Mouse (Mus musculus) hindbrain, embryonic 16.5 days (tissue): ENCODE data around the gene Ppp1r1b. TPM values are rescaled to one million over a fixed set of nuclear protein-coding genes. Genes with fewer than 3 reads are reported as not detected.

ENCODE experiments used
- ATAC-seq: fragments of 200-750 bp; cut with Nextera tagmentation; 2 replicates; pipeline ENCODE4 v1.8.0; 2017; ENCODE audit warnings: moderate TSS enrichment, moderate library complexity
- H3K27ac ChIP-seq: fragments of 300-500 bp; sonication (generic); 2 replicates; pipeline ENCODE4 v1.5.1; 2014; ENCODE audit warnings: low read depth, mild to moderate bottlenecking, control low read depth, low read length, moderate library complexity
- H3K27me3 ChIP-seq: fragments of 300-500 bp; sonication (generic); replicated peaks from 2 replicates; pipeline ENCODE4 v1.6.1; 2014; ENCODE audit warnings: low read length; ENCODE audit not compliant: control insufficient read depth, insufficient read depth
- H3K36me3 ChIP-seq: fragments of 300-500 bp; sonication (generic); 2 replicates; pipeline ENCODE4 v1.6.1; 2014; ENCODE audit warnings: mild to moderate bottlenecking, low read length, moderate library complexity, mixed read lengths; ENCODE audit not compliant: control insufficient read depth, insufficient read depth
- H3K4me1 ChIP-seq: fragments of 300-500 bp; sonication (generic); 2 replicates; pipeline ENCODE4 v1.6.1; 2014; ENCODE audit warnings: low read depth, low read length; ENCODE audit not compliant: control insufficient read depth, insufficient read depth
- H3K4me2 ChIP-seq: fragments of 300-500 bp; sonication (generic); 2 replicates; pipeline ENCODE4 v1.6.1; 2014; ENCODE audit warnings: mild to moderate bottlenecking, low read length, control low read depth, moderate library complexity
- H3K4me3 ChIP-seq: fragments of 300-500 bp; sonication (generic); 2 replicates; pipeline ENCODE4 v1.5.1; 2014; ENCODE audit warnings: mild to moderate bottlenecking, low read length, control low read depth, moderate library complexity
- H3K9ac ChIP-seq: fragments of 300-500 bp; sonication (generic); 2 replicates; pipeline ENCODE4 v1.6.1; 2014; ENCODE audit warnings: low read depth, mild to moderate bottlenecking, control low read depth, low read length, moderate library complexity
- H3K9me3 ChIP-seq: fragments of 300-500 bp; sonication (generic); 2 replicates; pipeline ENCODE4 v1.6.1; 2014; ENCODE audit warnings: mild to moderate bottlenecking, low read length, moderate library complexity; ENCODE audit not compliant: control insufficient read depth
- WGBS: fragments of 180-500 bp; shearing (Covaris S2); extraction: QIAGEN DNeasy Blood & Tissue Kit; methylation state at CpG from one replicate; pipeline ENCODE4 v1.1.7; 2014; 5-methylcytosine and 5-hydroxymethylcytosine counted together
- polyA plus RNA-seq: library from polyadenylated mRNA; unstranded; fragments of >200 nt; fragmentation: Nextera tagmentation; extraction: Ambion mirVana; gene quantifications from 2 replicates; pipeline ENCODE4 v1.2.1, GENCODE M21; 2015

Ppp1r1b gene
- polyA plus RNA-seq, 1 experiment from 2014 or later, result 9.3 TPM

DNA sequence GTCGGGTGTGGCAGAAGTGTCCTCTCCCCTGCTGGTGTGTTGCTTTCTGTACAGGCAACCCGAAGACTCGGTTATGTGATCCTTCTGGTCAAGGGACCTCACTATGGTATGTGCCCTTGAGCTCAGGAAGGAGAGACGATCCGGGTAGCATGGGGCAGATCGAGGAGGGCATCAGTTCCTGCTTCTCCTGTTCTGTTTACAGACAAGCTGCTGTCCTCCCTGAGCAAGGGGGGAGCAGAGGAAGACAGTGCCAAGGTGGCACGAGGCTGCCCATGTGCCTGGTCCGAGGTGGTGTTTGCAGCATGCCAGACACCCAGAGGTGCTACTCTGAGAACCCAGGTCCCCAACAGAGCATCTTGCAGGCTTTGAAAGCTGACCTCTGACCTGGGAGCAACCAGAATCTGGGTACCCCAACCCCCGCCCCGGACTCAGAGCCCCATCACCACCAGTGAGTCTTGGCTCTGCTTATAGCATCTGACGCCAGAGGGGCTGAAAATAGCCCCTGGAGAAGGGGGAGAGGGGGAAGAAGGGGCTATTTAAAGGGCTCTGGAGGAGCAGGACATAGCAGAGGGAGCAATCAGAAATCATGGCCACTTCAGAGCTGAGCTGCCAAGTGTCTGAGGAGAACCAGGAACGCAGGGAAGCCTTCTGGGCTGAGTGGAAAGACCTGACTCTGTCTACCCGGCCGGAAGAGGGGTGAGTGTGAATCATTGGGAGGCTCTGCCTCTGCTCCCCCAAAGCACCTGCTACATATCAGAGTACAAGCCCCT is 35.2 kb downstream of the Ppp1r1b start, which contains the start of gene Tcap:
TSS of gene Tcap (plus strand) at position 551 of the 770 bp plus-strand sequence.
- H3K36me3 ChIP-seq, result peaks cover 8% of the 10 kb centered on the region; the same call in 1 of the 2 replicates
- no peaks in the 10 kb centered on the region for H3K4me1 ChIP-seq
- peaks cover 15% of the 10 kb centered on the region; the same call in 1 of the 2 replicates for H3K27me3 ChIP-seq
- 72% methylated on average over 14 of the region's 14 CpGs for WGBS
- ATAC-seq, result no peak
- no peak within 1 kb of the TSS for H3K4me3 ChIP-seq
- no peak within 1 kb of the TSS for H3K27ac ChIP-seq
- no peaks in the 10 kb centered on the region for H3K9me3 ChIP-seq
- H3K9ac ChIP-seq, result no peak within 1 kb of the TSS
- no peak within 1 kb of the TSS for H3K4me2 ChIP-seq

DNA sequence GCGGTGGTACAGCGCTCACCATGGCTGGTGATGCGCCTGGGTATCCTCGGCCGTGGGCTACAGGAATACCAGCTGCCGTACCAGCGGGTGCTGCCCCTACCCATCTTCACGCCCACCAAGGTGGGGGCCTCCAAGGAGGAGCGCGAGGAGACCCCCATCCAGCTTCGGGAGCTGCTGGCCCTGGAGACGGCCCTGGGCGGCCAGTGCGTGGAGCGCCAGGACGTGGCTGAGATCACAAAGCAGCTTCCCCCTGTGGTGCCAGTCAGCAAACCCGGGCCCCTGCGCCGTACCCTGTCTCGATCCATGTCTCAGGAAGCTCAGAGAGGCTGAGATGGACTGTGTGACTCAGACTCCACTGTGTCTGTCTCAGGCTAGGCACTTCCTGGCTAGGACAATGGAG is 36.0 kb downstream of the Ppp1r1b start:
- Histone ChIP-seq H3K9ac (no peak overlapping the region), H3K4me3 (no peak overlapping the region), H3K4me1 (no peaks in the 10 kb centered on the region), H3K27me3 (peaks cover 15% of the 10 kb centered on the region; the same call in 1 of the 2 replicates), H3K9me3 (no peaks in the 10 kb centered on the region), H3K4me2 (no peak overlapping the region), H3K36me3 (peaks cover 8% of the 10 kb centered on the region; the same call in 1 of the 2 replicates), H3K27ac (no peak overlapping the region)
- no peak for ATAC-seq
- WGBS, result 72% methylated on average over 18 of the region's 20 CpGs

DNA sequence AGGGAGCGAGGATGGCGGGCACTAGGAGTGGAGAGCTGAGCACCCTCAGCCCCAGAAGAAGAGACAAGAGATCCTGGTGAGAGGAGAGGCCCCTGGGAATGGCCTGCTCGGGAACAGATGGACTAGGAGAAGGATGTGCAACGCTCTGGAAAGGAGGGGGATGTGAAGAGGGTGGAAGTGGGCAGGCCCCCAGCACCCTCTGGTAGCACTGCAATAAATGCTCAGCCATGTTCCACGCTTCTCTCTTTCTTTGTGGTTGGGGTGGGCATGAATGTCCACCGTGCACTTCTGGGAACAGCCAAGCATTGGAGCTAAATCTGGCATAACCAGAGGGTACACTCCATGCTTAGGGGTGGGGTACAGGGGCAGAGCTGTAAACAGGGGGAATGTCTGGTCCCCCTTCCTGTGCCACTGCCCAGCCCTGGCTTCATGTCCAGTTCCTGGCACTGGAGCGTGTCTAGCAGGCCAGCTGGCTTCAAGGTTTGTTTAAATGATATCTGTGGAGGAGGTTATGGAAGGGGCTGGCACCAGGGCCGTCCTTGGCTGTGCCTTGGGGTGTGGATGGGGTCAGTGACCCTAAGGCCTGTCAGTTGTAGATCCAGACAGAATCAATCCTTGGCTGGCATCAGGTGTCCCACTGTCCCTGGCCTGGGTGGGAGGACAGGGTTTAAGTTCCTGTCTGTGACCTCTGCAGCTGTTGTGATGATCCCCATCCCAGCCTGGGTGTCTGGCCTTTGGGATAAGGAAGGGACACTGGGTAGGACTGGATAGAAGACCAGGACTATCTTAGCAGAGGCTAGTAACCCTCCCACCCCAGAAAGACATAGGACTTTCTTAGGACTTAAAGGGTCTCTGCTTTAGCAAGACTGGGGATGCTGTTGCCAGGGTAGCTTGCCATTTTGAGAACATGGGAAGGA is 36.8 kb downstream of the Ppp1r1b start:
- peaks cover 4% of the 10 kb centered on the region; the same call in 1 of the 2 replicates for H3K36me3 ChIP-seq
- H3K4me3 ChIP-seq, result no peak overlapping the region
- 60% methylated on average over 8 of the region's 8 CpGs for WGBS
- H3K27ac ChIP-seq, result no peak overlapping the region
- no peaks in the 10 kb centered on the region for H3K9me3 ChIP-seq
- ATAC-seq, result no peak
- no peak overlapping the region for H3K4me2 ChIP-seq
- H3K9ac ChIP-seq, result no peak overlapping the region
- no peaks in the 10 kb centered on the region for H3K4me1 ChIP-seq
- peaks cover 15% of the 10 kb centered on the region for H3K27me3 ChIP-seq

DNA sequence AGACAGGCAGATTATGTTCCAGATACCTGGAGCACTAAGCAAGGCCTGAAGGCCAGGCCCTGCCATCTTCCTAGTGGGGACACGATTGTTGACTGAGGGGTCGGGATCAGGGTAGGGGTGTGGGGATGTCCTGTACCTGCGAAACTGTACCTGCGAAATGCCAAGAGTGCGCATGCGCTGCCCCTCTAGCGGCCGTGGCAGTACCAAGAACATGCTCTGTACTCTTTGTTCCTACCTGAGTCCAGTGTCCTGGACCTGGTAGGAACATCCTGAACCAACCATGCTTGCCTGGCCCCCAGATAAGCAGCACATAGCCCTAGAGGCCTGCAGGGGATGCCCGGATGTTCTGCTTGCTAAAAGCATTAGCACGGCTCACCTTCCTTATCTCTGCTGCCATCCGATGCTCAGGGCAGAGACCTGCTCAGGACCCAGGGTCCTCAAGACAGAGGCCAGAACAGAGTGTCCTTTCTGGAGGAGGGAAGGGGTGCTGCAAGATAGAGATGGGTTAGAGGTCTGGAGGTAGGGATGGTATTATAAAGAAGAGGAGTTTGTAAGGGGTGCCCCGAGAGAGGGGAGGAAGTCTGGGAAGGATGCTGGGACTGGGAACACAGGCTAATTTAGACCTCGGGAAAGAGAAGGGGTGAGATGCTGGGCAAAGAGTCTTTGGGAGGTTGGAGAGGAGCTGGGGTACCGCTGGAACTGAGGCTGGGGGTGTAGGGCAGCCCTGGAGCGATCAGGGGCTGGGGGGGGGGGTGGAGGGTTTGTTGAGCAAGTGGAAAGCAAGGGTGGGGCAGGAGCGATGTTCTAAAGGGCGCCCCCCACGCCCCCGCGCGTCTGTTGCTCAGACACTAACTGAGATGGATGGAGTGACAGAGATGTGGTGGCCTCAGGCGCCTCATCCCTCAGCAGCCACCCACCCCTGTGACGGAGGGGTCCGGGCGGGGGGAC is 37.7 kb downstream of the Ppp1r1b start, which contains the start of gene Pnmt:
TSS of gene Pnmt (plus strand) at position 813 of the 948 bp plus-strand sequence.
- WGBS, result 52% methylated on average over 25 of the region's 25 CpGs
- Histone ChIP-seq H3K9me3 (no peaks in the 10 kb centered on the region), H3K4me3 (no peak within 1 kb of the TSS), H3K27me3 (peaks cover 17% of the 10 kb centered on the region), H3K9ac (peak within 1 kb of the TSS; percentile 32; the same call in 1 of the 2 replicates), H3K36me3 (no peaks in the 10 kb centered on the region), H3K27ac (no peak within 1 kb of the TSS), H3K4me2 (peak within 1 kb of the TSS; percentile 16), H3K4me1 (no peaks in the 10 kb centered on the region)
- no peak for ATAC-seq

DNA sequence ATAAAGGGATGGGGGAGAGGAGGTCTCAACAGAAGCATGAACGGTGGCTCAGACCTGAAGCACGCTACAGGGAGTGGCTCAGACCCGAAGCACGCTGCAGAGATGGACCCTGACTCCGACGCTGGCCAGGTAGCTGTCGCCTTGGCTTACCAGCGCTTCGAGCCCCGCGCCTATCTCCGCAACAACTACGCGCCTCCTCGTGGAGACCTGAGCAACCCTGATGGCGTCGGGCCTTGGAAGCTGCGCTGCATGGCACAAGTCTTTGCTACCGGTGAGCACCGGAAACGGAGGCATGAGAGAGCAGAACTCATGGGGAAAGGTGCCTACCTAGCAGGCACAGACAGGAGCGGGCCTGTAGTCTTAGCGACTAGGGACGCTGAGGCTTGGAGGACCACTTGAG is 38.4 kb downstream of the Ppp1r1b start:
- H3K27ac ChIP-seq, result no peak overlapping the region
- ATAC-seq, result no peak
- H3K9me3 ChIP-seq, result no peaks in the 10 kb centered on the region
- H3K9ac ChIP-seq, result peak overlapping the region; percentile 32; the same call in 1 of the 2 replicates
- H3K27me3 ChIP-seq, result peaks cover 17% of the 10 kb centered on the region
- H3K4me1 ChIP-seq, result no peaks in the 10 kb centered on the region
- no peaks in the 10 kb centered on the region for H3K36me3 ChIP-seq
- peak overlapping the region; percentile 16 for H3K4me2 ChIP-seq
- 19% methylated on average over 24 of the region's 24 CpGs for WGBS
- H3K4me3 ChIP-seq, result no peak overlapping the region

DNA sequence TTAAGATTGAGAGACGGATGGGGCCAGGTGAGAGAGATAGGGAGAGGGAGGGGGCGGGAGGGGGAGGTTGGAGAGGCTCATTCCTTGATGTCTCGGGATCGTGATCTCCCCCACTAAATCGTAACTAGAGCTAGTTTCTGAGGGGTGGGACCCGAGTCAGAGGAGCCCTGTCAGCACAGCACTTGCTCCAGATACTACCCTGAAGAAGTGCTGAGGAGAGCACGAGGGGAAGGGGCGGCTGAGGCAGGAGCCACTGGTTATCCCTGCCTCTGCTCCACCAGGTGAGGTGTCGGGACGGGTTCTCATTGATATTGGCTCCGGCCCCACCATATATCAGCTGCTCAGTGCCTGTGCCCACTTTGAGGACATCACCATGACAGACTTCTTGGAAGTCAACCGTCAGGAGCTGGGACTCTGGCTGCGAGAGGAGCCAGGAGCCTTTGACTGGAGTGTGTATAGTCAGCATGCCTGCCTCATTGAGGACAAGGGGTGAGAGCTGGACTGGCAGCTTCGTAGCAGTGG is 38.9 kb downstream of the Ppp1r1b start:
- 64% methylated on average over 14 of the region's 14 CpGs for WGBS
- H3K9me3 ChIP-seq, result no peaks in the 10 kb centered on the region

DNA sequence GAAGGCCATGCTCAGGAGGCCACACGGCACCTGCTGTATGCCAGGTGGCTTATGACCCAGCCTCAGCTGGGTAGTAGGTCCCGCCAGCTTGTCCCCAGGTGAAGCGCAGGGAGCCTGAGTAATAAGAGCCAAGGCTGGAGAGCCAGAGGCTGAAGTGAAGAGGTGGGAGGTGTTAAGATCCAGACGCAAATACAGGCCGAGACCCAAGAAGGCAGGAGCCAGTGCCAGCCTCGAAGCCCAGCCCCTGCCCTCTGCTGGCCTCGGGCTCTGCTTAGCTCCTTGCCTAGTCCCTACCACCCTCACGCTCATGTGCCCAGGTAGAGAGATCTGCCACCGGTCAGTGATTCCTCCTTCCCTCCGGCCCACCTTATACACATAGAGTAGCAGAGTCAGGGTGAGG is 40.1 kb downstream of the Ppp1r1b start:
- Histone ChIP-seq H3K4me2 (no peak overlapping the region), H3K27ac (no peak overlapping the region), H3K27me3 (peaks cover 17% of the 10 kb centered on the region), H3K4me1 (no peaks in the 10 kb centered on the region), H3K9ac (no peak overlapping the region), H3K36me3 (no peaks in the 10 kb centered on the region), H3K4me3 (no peak overlapping the region), H3K9me3 (no peaks in the 10 kb centered on the region)
- WGBS, result 73% methylated on average over 10 of the region's 10 CpGs
- no peak for ATAC-seq

More for the DNA sequence above, 38.9 kb downstream of the Ppp1r1b start:
- H3K27ac ChIP-seq, result no peak overlapping the region
- H3K9ac ChIP-seq, result no peak overlapping the region
- H3K4me3 ChIP-seq, result no peak overlapping the region
- no peaks in the 10 kb centered on the region for H3K4me1 ChIP-seq
- H3K27me3 ChIP-seq, result peaks cover 17% of the 10 kb centered on the region
- H3K4me2 ChIP-seq, result no peak overlapping the region
- H3K36me3 ChIP-seq, result no peaks in the 10 kb centered on the region
- ATAC-seq, result no peak

DNA sequence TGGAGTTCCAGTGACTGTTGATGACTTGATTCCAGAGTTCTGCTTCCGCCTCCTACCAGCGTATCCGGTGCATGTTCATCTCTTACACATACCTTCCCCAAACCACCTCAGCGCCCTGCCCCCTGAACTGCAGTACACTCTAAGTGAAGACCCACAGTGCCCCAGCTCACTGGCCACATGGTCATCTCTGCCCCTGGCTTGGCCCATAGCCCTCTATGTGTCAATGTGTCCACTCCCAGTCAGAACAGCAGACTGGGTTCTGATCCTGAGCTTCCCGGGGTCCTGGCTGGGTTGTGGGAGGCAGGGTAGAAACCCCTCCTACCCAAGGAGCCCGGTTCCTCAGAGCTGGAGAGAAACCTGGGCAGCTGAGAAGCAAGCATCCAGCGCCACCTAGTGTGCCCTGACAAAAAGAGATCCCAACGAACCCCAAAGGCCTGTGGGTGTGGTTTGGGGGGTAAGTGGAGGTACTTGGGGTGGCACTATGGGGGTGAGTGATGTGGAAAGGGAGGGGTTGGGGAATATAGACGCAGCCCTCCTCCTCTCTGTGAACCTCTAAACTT is 41.1 kb downstream of the Ppp1r1b start:
- no peak overlapping the region for H3K9ac ChIP-seq
- no peaks in the 10 kb centered on the region for H3K36me3 ChIP-seq
- no peak overlapping the region for H3K4me3 ChIP-seq
- H3K27ac ChIP-seq, result no peak overlapping the region
- 28% methylated on average over 9 of the region's 9 CpGs for WGBS
- ATAC-seq, result no peak
- H3K27me3 ChIP-seq, result peaks cover 17% of the 10 kb centered on the region
- no peaks in the 10 kb centered on the region for H3K4me1 ChIP-seq
- no peaks in the 10 kb centered on the region for H3K9me3 ChIP-seq
- H3K4me2 ChIP-seq, result no peak overlapping the region
